Mouse (Mus musculus): ENCODE measurements around the gene Syngr1. TPM values are rescaled to one million over a fixed set of nuclear protein-coding genes. Genes with fewer than 3 reads are reported as not detected.

Syngr1 gene
- polyA plus RNA-seq, 1 experiment: 50.9 TPM

- no peak overlapping the region for H3K4me3 ChIP-seq (replicated peaks; ENCODE audit: extremely low read depth, low read depth, low read length)
- TF ChIP-seq POLR2A (IDR thresholded peaks at IDR 0.05; ENCODE audit: borderline replicate concordance, extremely low read depth, low read depth, low read length) (no peak), CTCF (IDR thresholded peaks at IDR 0.05; ENCODE audit: insufficient read depth, low read length) (no peak)
- no peak for DNase-seq
- H3K4me1 ChIP-seq (ENCODE audit: control insufficient read depth, insufficient read depth, low read length): no peaks in the 10 kb centered on the region
- WGBS: 81% methylated on average over 5 of the region's 5 CpGs
Observed at GRCm38 (mm10) chr15:80145397-80145796, 54.3 kb downstream of the Syngr1 start.

GRCm38 (mm10) chr15:80146153-80146552 is 55.0 kb downstream of the Syngr1 start:
- TF ChIP-seq POLR2A (IDR thresholded peaks at IDR 0.05; ENCODE audit: borderline replicate concordance, extremely low read depth, low read depth, low read length): no peak
- no peak for TF ChIP-seq CTCF (IDR thresholded peaks at IDR 0.05; ENCODE audit: insufficient read depth, low read length)
- no peak for DNase-seq
- H3K4me1 ChIP-seq (ENCODE audit: control insufficient read depth, insufficient read depth, low read length): no peaks in the 10 kb centered on the region
- no peak overlapping the region for H3K4me3 ChIP-seq (replicated peaks; ENCODE audit: extremely low read depth, low read depth, low read length)
- 49% methylated on average over 6 of the region's 6 CpGs for WGBS

DNA sequence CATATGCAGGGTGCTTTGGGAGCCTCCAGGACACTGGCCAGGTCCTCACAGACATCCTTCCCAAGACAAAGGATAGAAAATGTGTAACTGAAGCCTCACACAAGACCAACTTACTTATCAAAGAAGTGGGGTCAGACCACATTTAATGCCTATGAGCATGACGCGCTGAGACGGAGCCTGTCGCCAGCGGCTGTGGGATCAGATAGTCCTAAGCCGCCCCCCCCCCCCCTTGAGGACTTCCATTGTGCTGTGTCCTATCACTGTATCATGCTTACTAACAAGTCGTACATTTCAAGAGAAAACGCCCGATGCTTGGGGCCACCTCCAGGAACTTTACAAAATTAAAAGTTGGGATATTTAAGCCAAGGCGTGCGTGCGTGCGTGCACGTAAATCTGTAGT is 56.0 kb downstream of the Syngr1 start:
- Histone ChIP-seq H3K4me1 (ENCODE audit: control insufficient read depth, insufficient read depth, low read length) (no peaks in the 10 kb centered on the region), H3K4me3 (replicated peaks; ENCODE audit: extremely low read depth, low read depth, low read length) (no peak overlapping the region)
- TF ChIP-seq POLR2A (IDR thresholded peaks at IDR 0.05; ENCODE audit: borderline replicate concordance, extremely low read depth, low read depth, low read length) (no peak), CTCF (IDR thresholded peaks at IDR 0.05; ENCODE audit: insufficient read depth, low read length) (no peak)
- DNase-seq: no peak
- WGBS: 90% methylated on average over 14 of the region's 14 CpGs

DNA sequence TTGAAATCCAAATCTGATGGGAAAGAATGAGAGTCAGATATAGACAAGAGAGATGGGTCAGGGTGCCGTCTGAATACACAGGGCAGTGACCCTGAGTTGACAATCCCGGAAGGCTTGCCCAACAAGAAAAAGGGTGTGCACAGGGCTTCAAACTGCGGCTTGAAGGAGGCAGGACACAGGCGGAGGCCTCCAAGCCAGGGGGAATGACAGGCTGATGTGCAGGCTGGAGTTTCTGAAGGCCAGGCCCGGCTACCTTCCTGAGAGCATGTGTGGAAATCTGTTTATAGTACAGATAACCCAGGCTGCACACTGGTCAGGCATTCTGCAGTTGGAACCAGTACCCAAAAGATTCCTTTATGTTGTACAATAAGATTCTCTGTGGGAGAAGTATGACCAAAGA is 56.4 kb downstream of the Syngr1 start:
- DNase-seq: no peak
- Histone ChIP-seq H3K4me3 (replicated peaks; ENCODE audit: extremely low read depth, low read depth, low read length) (no peak overlapping the region), H3K4me1 (ENCODE audit: control insufficient read depth, insufficient read depth, low read length) (no peaks in the 10 kb centered on the region)
- 60% methylated on average over 5 of the region's 5 CpGs for WGBS
- TF ChIP-seq CTCF (IDR thresholded peaks at IDR 0.05; ENCODE audit: insufficient read depth, low read length): no peak
- TF ChIP-seq POLR2A (IDR thresholded peaks at IDR 0.05; ENCODE audit: borderline replicate concordance, extremely low read depth, low read depth, low read length): no peak

DNA sequence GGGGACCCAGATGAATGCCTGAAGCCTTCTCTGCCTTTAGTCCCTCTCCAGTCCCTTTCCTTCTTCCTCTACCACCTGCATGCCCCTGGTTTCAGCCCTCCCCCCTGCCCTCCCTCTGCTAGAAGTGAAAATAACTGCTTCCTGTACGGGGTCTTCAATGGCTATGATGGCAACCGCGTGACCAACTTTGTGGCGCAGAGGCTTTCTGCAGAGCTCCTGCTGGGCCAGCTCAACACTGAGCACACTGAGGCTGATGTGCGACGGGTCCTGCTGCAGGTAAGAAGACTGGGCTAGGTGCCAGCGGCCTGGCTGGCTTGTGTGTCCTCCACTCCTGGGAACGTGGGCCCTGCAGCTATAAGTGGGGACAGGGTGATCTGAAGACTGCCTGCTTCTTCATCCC is 57.4 kb downstream of the Syngr1 start:
- 79% methylated on average over 8 of the region's 8 CpGs for WGBS
- TF ChIP-seq CTCF (IDR thresholded peaks at IDR 0.05; ENCODE audit: insufficient read depth, low read length): no peak
- TF ChIP-seq POLR2A (IDR thresholded peaks at IDR 0.05; ENCODE audit: borderline replicate concordance, extremely low read depth, low read depth, low read length): no peak
- no peak for DNase-seq
- H3K4me3 ChIP-seq (replicated peaks; ENCODE audit: extremely low read depth, low read depth, low read length): no peak overlapping the region
- no peaks in the 10 kb centered on the region for H3K4me1 ChIP-seq (ENCODE audit: control insufficient read depth, insufficient read depth, low read length)

DNA sequence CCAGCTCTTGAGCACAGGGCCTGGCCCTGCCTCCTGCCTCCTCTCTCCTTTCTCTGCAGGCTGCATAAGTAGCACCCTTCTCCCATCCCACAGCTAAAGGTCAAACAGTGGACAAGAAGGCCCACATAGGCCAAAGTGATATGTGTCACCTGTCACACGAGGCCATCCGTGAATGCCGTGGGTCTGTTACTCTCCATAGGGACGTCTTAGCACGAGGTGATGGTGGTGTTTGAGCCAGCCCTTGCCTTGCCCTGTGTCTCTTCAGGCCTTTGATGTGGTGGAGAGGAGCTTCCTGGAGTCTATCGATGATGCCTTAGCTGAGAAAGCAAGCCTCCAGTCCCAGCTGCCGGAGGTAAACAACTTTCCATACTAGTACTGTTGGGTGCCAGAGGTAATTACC is 58.4 kb downstream of the Syngr1 start:
- no peak for DNase-seq
- WGBS: 84% methylated on average over 7 of the region's 7 CpGs
- TF ChIP-seq CTCF (IDR thresholded peaks at IDR 0.05; ENCODE audit: insufficient read depth, low read length) (no peak), POLR2A (IDR thresholded peaks at IDR 0.05; ENCODE audit: borderline replicate concordance, extremely low read depth, low read depth, low read length) (no peak)
- Histone ChIP-seq H3K4me1 (ENCODE audit: control insufficient read depth, insufficient read depth, low read length) (no peaks in the 10 kb centered on the region), H3K4me3 (replicated peaks; ENCODE audit: extremely low read depth, low read depth, low read length) (no peak overlapping the region)

DNA sequence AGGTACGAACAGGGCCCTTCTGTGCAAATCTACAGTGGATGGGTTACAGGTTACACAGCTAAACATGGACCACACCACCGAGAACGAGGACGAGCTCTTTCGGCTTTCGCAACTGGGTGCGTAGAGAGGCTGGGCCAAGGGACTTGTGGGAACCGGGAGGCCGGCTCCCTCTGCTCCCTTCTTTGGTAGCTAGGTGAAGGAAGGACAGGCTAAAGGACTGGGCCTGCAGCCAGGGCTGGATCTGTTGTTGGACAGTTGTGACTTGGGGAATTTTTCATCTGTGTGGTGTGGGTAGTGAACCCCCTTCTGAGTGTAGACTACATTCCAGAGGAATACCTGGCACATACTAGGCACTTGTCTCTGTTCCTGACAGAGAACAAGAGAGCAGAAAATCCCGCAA is 61.5 kb downstream of the Syngr1 start:
- 73% methylated on average over 10 of the region's 10 CpGs for WGBS
- no peak for DNase-seq
- no peaks in the 10 kb centered on the region for H3K4me1 ChIP-seq (ENCODE audit: control insufficient read depth, insufficient read depth, low read length)
- H3K4me3 ChIP-seq (replicated peaks; ENCODE audit: extremely low read depth, low read depth, low read length): no peak overlapping the region
- TF ChIP-seq CTCF (IDR thresholded peaks at IDR 0.05; ENCODE audit: insufficient read depth, low read length) (no peak), POLR2A (IDR thresholded peaks at IDR 0.05; ENCODE audit: borderline replicate concordance, extremely low read depth, low read depth, low read length) (no peak)

- 81% methylated on average over 11 of the region's 11 CpGs for WGBS
Observed at GRCm38 (mm10) chr15:80153757-80154156, 62.6 kb downstream of the Syngr1 start.

DNA sequence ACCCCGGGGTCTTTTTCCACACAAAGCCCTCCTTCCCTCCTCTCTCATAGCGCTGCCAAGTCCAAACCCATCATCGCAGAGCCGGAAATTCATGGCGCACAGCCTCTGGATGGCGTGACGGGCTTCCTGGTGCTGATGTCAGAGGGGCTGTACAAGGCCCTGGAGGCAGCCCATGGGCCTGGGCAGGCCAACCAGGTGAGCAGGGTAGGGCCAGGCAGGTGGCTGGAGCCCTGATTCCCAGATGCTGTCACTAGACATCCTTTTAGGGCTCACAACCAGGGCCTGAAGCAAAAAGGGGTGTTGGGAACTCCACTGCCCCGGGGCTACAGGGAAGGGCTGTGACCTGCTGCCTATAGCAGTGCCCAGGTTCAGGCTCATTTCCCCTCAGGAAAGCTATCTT is 64.6 kb downstream of the Syngr1 start:
- no peak for DNase-seq
- TF ChIP-seq CTCF (IDR thresholded peaks at IDR 0.05; ENCODE audit: insufficient read depth, low read length): no peak
- WGBS: 92% methylated on average over 8 of the region's 8 CpGs
- no peak overlapping the region for H3K4me3 ChIP-seq (replicated peaks; ENCODE audit: extremely low read depth, low read depth, low read length)
- peaks cover 4% of the 10 kb centered on the region; the same call in 1 of the 2 replicates for H3K4me1 ChIP-seq (ENCODE audit: control insufficient read depth, insufficient read depth, low read length)

More at GRCm38 (mm10) chr15:80153757-80154156, 62.6 kb downstream of the Syngr1 start:
- DNase-seq: no peak
- H3K4me1 ChIP-seq (ENCODE audit: control insufficient read depth, insufficient read depth, low read length): no peaks in the 10 kb centered on the region
- TF ChIP-seq CTCF (IDR thresholded peaks at IDR 0.05; ENCODE audit: insufficient read depth, low read length) (no peak), POLR2A (IDR thresholded peaks at IDR 0.05; ENCODE audit: borderline replicate concordance, extremely low read depth, low read depth, low read length) (no peak)
- no peak overlapping the region for H3K4me3 ChIP-seq (replicated peaks; ENCODE audit: extremely low read depth, low read depth, low read length)

DNA sequence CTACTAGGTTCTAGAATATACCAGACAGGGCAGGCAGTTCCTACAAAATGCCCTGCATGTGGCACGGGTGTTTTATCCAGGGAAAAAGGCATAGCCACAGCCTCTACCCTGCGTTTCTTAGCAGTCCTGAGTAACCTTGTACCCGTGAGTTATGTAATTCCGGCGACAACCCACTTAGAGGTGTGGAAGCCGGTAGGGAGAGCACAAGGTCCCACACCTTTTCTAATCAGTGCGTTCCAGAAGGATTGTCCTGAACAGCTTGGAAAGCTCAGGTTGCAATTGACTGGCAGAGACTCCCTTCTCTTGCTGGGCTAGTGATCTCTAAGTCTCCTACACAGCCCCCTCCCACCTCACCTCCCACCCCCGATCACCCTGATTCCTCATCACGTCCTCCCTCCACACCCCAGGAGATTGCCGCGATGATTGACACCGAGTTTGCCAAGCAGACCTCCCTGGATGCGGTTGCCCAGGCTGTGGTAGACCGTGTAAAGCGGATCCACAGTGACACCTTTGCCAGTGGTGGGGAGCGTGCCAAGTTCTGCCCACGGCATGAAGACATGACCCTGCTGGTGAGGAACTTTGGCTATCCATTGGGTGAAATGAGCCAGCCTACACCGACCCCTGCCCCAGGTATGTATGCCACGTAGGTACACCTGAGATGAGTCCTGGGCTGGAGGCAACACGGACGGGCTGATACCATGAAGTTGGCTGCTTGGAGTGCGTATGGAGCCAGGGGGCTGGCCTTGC is 66.2 kb downstream of the Syngr1 start:
- 83% methylated on average over 22 of the region's 22 CpGs for WGBS
- H3K4me1 ChIP-seq (ENCODE audit: control insufficient read depth, insufficient read depth, low read length): peaks cover 4% of the 10 kb centered on the region; the same call in 1 of the 2 replicates
- DNase-seq: no peak
- no peak for TF ChIP-seq CTCF (IDR thresholded peaks at IDR 0.05; ENCODE audit: insufficient read depth, low read length)
- no peak for TF ChIP-seq POLR2A (IDR thresholded peaks at IDR 0.05; ENCODE audit: borderline replicate concordance, extremely low read depth, low read depth, low read length)
- no peak overlapping the region for H3K4me3 ChIP-seq (replicated peaks; ENCODE audit: extremely low read depth, low read depth, low read length)
